Mouse (Mus musculus) limb, embryonic 12.5 days (tissue): ENCODE measurements at regions not wholly inside any gene's neighbourhood (a gene's known extent, or its start where the extent isn't known, plus 50 kb on each side); places are given as distances from the start of the nearest gene placed in this dataset.
A peak's percentile ranks its signal among the peaks of the same experiment; 100 is the strongest.

Experiments used
- ATAC-seq: fragments of 200-750 bp; cut with Nextera tagmentation; 2 replicates; pipeline ENCODE4 v1.8.0; 2017; ENCODE audit warnings: low read depth, moderate TSS enrichment; ENCODE audit not compliant: insufficient number of reproducible peaks, insufficient read depth, low FRiP score, low TSS enrichment
- H3K27ac ChIP-seq: fragments of 300-500 bp; sonication (generic); 2 replicates; pipeline ENCODE4 v1.5.1; 2016; ENCODE audit warnings: mild to moderate bottlenecking, moderate library complexity
- H3K27me3 ChIP-seq: fragments of 300-500 bp; sonication (generic); 2 replicates; pipeline ENCODE4 v1.6.1; 2016; ENCODE audit warnings: mild to moderate bottlenecking, moderate library complexity
- H3K36me3 ChIP-seq: fragments of 300-500 bp; sonication (generic); 2 replicates; pipeline ENCODE4 v1.6.1; 2016; ENCODE audit warnings: mild to moderate bottlenecking, moderate library complexity
- H3K4me1 ChIP-seq: fragments of 300-500 bp; sonication (generic); replicated peaks from 2 replicates; pipeline ENCODE4 v1.6.1; 2016
- H3K4me2 ChIP-seq: fragments of 300-500 bp; sonication (generic); 2 replicates; pipeline ENCODE4 v1.6.1; 2016; ENCODE audit warnings: mild to moderate bottlenecking, moderate library complexity
- H3K4me3 ChIP-seq: fragments of 300-500 bp; sonication (generic); replicated peaks from 2 replicates; pipeline ENCODE4 v1.5.1; 2016; ENCODE audit warnings: mild to moderate bottlenecking
- H3K9ac ChIP-seq: fragments of 300-500 bp; sonication (generic); replicated peaks from 2 replicates; pipeline ENCODE4 v1.6.1; 2016; ENCODE audit warnings: mild to moderate bottlenecking, moderate library complexity
- H3K9me3 ChIP-seq: fragments of 300-500 bp; sonication (generic); 2 replicates; pipeline ENCODE4 v1.6.1; 2016; ENCODE audit warnings: mild to moderate bottlenecking, moderate library complexity
- WGBS: fragments of 180-500 bp; shearing (Covaris S2); methylation state at CpG from one replicate; pipeline ENCODE4 v1.1.7; 2016; 5-methylcytosine and 5-hydroxymethylcytosine counted together

DNA sequence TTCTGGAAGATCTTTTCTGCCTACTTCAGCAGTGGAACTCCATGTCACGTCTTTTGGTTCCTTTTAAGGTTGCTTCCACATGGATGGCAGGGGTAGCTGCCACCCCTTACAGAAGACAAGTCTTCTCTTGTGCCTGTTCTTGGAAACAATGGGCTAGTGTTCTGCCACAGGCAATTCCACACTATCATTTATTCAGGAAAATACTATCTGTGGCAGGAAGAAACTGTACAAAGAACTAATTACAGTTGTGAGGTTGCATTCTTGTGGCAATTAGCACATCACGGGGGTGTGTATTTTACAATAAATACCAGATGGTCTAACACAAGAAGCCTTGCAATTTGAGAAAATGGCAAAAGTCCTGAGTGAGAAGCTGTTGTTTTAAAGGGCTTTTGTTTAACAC is 489.8 kb downstream of the Ccdc50 start:
- Histone ChIP-seq H3K27ac (no peak overlapping the region), H3K36me3 (no peaks in the 10 kb centered on the region), H3K9ac (no peak overlapping the region), H3K9me3 (no peaks in the 10 kb centered on the region), H3K4me3 (no peak overlapping the region), H3K27me3 (no peaks in the 10 kb centered on the region), H3K4me1 (peaks cover 4% of the 10 kb centered on the region; the same call in 1 of the 2 replicates), H3K4me2 (no peak overlapping the region)
- WGBS: 26% methylated on average over 2 of the region's 2 CpGs
- no peak for ATAC-seq

GRCm38 (mm10) chr16:27878950-27879349 is 490.3 kb downstream of the Ccdc50 start:
- Histone ChIP-seq H3K27me3 (no peaks in the 10 kb centered on the region), H3K4me3 (no peak overlapping the region), H3K4me2 (no peak overlapping the region), H3K4me1 (peaks cover 4% of the 10 kb centered on the region; the same call in 1 of the 2 replicates), H3K9me3 (no peaks in the 10 kb centered on the region), H3K36me3 (no peaks in the 10 kb centered on the region), H3K9ac (no peak overlapping the region), H3K27ac (peak overlapping the region; percentile 29; the same call in 1 of the 2 replicates)
- 34% methylated on average over 3 of the region's 3 CpGs for WGBS
- no peak for ATAC-seq

- H3K36me3 ChIP-seq: no peaks in the 10 kb centered on the region
- H3K4me1 ChIP-seq: peaks cover 3% of the 10 kb centered on the region; the same call in 1 of the 2 replicates
- no peak overlapping the region for H3K9ac ChIP-seq
- WGBS: 15% methylated on average over 2 of the region's 2 CpGs
- H3K9me3 ChIP-seq: no peaks in the 10 kb centered on the region
- no peak for ATAC-seq
- H3K4me2 ChIP-seq: no peak overlapping the region
- H3K27me3 ChIP-seq: no peaks in the 10 kb centered on the region
- H3K4me3 ChIP-seq: no peak overlapping the region
- H3K27ac ChIP-seq: no peak overlapping the region
Observed at GRCm38 (mm10) chr16:27884363-27884762, 495.7 kb downstream of the Ccdc50 start.

GRCm38 (mm10) chr16:27906036-27906435 is 517.4 kb downstream of the Ccdc50 start:
- Histone ChIP-seq H3K4me2 (no peak overlapping the region), H3K9me3 (no peaks in the 10 kb centered on the region), H3K27me3 (no peaks in the 10 kb centered on the region), H3K9ac (no peak overlapping the region), H3K27ac (no peak overlapping the region), H3K4me1 (no peaks in the 10 kb centered on the region), H3K4me3 (no peak overlapping the region), H3K36me3 (no peaks in the 10 kb centered on the region)
- no peak for ATAC-seq
- 0% methylated on average over 2 of the region's 2 CpGs for WGBS

DNA sequence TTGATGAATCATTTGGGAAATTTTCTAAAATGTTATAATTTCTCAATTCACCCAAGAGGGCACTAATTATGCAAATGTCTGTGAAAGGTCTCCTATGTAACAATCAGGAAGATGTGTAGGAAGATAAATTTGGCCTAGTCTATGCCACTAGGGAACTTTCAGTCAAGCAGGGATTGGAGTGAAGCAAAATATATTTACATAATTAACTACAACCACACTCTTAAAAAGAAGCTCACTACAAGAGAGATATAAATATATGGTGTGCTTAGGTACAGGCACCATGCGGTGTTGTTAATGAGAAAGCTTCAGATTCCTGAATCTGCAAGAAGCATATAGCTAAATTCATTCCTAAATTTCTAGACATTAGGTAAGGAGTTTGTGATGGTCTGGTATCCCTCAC is 526.8 kb downstream of the Ccdc50 start:
- 97% methylated on average over 1 of the region's 1 CpGs for WGBS
- no peak for ATAC-seq
- H3K9me3 ChIP-seq: no peaks in the 10 kb centered on the region

DNA sequence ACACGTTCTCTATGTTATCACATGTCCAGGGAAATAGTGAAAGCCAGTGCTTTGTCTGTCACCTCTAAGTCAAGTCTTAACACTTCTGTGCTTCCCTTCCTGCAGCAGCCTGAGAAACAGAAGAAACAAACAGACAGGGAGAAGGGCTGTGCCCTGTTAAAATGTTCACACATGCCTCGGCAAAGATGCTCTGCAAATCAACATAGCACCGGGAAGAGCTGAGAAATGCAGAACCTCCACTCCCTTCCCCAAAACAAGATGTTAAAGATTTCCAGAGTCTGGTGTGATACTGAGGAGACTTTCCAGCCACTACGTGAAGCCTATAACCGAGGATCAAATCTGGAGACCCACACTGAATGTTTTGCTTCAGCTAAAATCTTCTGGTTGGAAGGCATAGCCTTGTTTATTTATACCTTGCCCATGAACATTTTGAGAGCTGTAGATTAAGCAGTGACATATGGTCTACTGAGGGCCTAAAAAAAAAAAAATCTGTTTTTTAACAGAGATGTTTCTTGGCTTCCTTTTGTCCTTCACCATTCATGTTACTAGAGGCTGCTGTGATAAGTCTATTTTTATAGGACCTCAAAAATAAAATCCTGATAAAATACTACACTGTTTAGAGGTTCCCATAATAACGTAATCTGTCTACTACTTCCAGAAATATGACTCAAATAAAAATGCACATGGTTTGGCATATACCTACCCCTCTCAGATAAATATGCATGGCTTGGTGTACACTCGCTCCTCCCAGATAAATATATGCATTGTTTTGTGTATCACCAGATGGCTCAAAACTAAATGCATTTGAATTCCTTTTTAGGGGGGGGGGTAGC is 537.1 kb downstream of the Ccdc50 start:
- H3K9ac ChIP-seq: no peak overlapping the region
- no peaks in the 10 kb centered on the region for H3K9me3 ChIP-seq
- no peaks in the 10 kb centered on the region for H3K4me1 ChIP-seq
- no peak overlapping the region for H3K4me3 ChIP-seq
- WGBS: 39% methylated on average over 7 of the region's 7 CpGs
- no peak overlapping the region for H3K4me2 ChIP-seq
- H3K27ac ChIP-seq: no peak overlapping the region
- H3K36me3 ChIP-seq: no peaks in the 10 kb centered on the region
- ATAC-seq: no peak; the same call in 1 of the 2 replicates
- no peaks in the 10 kb centered on the region for H3K27me3 ChIP-seq

More for the DNA sequence above, 526.8 kb downstream of the Ccdc50 start:
- no peak overlapping the region for H3K9ac ChIP-seq
- H3K4me2 ChIP-seq: no peak overlapping the region
- H3K4me3 ChIP-seq: no peak overlapping the region
- no peaks in the 10 kb centered on the region for H3K4me1 ChIP-seq
- H3K27me3 ChIP-seq: no peaks in the 10 kb centered on the region
- no peak overlapping the region for H3K27ac ChIP-seq
- no peaks in the 10 kb centered on the region for H3K36me3 ChIP-seq

DNA sequence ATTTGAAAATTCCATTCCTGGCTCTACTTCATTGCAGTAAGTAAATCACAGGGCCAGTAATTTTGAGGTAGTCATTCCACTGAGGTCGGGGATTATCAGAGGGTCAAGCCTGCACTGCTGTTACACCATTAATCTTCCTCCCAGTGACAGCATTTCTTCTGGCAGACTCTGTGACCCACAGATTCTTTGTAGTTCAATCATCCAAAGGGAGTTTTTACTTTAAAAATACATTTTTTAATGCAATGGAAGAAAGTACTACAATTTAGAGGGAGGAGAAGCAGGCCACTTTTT is 537.6 kb downstream of the Ccdc50 start:
- no peak overlapping the region for H3K9ac ChIP-seq
- WGBS: 3% methylated on average over 1 of the region's 1 CpGs
- H3K4me1 ChIP-seq: no peaks in the 10 kb centered on the region
- no peaks in the 10 kb centered on the region for H3K27me3 ChIP-seq
- H3K4me3 ChIP-seq: no peak overlapping the region
- H3K4me2 ChIP-seq: no peak overlapping the region
- H3K36me3 ChIP-seq: no peaks in the 10 kb centered on the region
- H3K9me3 ChIP-seq: no peaks in the 10 kb centered on the region
- H3K27ac ChIP-seq: no peak overlapping the region
- no peak for ATAC-seq

DNA sequence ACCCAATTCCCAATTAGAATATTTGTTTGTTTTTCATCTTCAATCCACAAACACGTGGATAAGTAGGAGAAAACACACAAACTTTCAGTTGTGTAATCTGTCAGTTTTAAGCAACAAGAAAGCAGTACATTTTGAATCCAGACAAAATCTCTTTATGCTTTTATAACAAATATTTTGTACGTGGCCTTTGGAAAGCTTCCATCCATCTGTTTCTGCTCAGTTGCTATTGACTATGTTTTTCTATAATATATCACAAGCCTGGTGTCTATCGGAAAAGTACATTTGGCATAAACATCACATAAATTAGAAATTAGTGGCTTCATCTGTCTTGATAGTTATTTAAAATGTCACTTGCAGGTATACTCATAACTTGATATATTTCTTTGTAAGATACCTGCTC is 560.6 kb downstream of the Ccdc50 start:
- no peaks in the 10 kb centered on the region for H3K4me1 ChIP-seq
- no peaks in the 10 kb centered on the region for H3K27me3 ChIP-seq
- no peaks in the 10 kb centered on the region for H3K36me3 ChIP-seq
- no peak overlapping the region for H3K4me2 ChIP-seq
- no peak for ATAC-seq
- H3K9ac ChIP-seq: no peak overlapping the region
- H3K4me3 ChIP-seq: no peak overlapping the region
- H3K9me3 ChIP-seq: no peaks in the 10 kb centered on the region
- 76% methylated on average over 3 of the region's 3 CpGs for WGBS
- H3K27ac ChIP-seq: no peak overlapping the region

DNA sequence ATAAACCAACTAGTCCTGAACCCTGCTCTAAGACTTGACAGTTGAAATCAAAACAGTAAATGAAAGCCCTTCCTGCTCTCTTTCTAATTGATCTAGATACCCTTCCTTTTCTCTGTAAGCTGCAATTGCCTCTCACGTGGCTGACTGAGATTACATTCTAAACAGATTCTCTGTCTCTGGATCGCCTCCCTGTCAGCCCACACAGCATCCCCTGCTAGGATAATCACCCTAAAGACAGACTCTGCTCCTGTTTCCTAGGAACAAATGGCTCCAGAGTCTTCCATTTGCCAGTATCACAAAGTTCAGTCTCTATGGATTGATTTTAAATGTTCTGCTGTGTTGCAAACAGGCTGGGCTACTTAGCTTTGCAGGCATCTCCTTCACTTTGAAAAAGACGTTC is 561.1 kb downstream of the Ccdc50 start:
- WGBS: 21% methylated on average over 3 of the region's 3 CpGs
- no peak for ATAC-seq
- H3K27me3 ChIP-seq: no peaks in the 10 kb centered on the region

GRCm38 (mm10) chr16:27962811-27963210 is 574.1 kb downstream of the Ccdc50 start:
- Histone ChIP-seq H3K9ac (no peak overlapping the region), H3K36me3 (no peaks in the 10 kb centered on the region), H3K27me3 (no peaks in the 10 kb centered on the region), H3K9me3 (no peaks in the 10 kb centered on the region), H3K4me1 (no peaks in the 10 kb centered on the region), H3K4me2 (no peak overlapping the region), H3K4me3 (no peak overlapping the region), H3K27ac (no peak overlapping the region)
- 33% methylated on average over 2 of the region's 2 CpGs for WGBS
- no peak for ATAC-seq

More for the DNA sequence above, 561.1 kb downstream of the Ccdc50 start:
- H3K4me2 ChIP-seq: no peak overlapping the region
- H3K4me3 ChIP-seq: no peak overlapping the region
- H3K9me3 ChIP-seq: no peaks in the 10 kb centered on the region
- H3K27ac ChIP-seq: no peak overlapping the region
- no peaks in the 10 kb centered on the region for H3K4me1 ChIP-seq
- no peaks in the 10 kb centered on the region for H3K36me3 ChIP-seq
- H3K9ac ChIP-seq: no peak overlapping the region

DNA sequence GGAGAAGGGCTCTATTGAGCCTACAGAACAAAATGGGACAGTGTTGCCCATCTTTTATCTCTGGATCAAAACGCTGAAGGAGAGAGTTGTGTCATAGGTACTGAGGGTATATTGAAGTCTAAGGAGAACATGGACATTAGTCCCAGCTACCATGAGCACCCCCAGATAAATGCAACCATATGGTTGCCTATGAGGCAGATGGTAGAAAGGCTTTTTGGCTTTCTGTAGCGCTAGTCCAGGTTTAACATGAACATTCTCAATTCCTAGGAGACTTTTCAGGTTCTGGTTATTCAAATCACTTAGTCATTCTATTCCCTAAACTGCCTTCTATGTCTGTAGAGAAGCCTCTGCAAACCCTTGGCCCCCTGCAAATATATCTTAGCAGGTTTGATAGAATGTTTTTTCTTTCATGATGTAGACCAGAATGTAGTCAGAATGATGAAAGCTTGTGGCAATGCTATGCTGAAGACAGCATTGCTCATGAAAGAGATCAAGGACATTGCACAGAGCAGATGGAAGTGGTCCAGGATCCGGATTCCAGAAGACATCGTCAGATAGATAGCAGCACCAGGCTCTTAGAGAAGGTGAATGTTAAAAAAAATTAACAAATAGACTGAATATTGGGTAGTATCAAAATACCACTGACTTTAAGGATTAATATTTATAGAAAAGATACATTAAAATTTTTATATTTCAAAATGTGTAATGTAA is 590.2 kb downstream of the Ccdc50 start:
- no peak overlapping the region for H3K9ac ChIP-seq
- 93% methylated on average over 4 of the region's 4 CpGs for WGBS
- no peaks in the 10 kb centered on the region for H3K36me3 ChIP-seq
- H3K27ac ChIP-seq: no peak overlapping the region
- no peaks in the 10 kb centered on the region for H3K9me3 ChIP-seq
- H3K4me2 ChIP-seq: no peak overlapping the region
- H3K4me1 ChIP-seq: no peaks in the 10 kb centered on the region
- no peak overlapping the region for H3K4me3 ChIP-seq
- ATAC-seq: no peak
- no peaks in the 10 kb centered on the region for H3K27me3 ChIP-seq
